Mouse (Mus musculus) embryonic facial prominence, embryonic 13.5 days (tissue): ENCODE measurements around the gene Mrpl51. TPM values are rescaled to one million over a fixed set of nuclear protein-coding genes. Genes with fewer than 3 reads are reported as not detected.

Experiments
- ATAC-seq: fragments of 200-750 bp; cut with Nextera tagmentation; 2 replicates; pipeline ENCODE4 v1.8.0; 2017; ENCODE audit warnings: low read depth; ENCODE audit not compliant: insufficient number of reproducible peaks, insufficient read depth, low FRiP score, low TSS enrichment
- H3K27ac ChIP-seq: fragments of 300-500 bp; sonication (generic); 2 replicates; pipeline ENCODE4 v1.5.1; 2015; ENCODE audit warnings: moderate library complexity, mild to moderate bottlenecking, inconsistent platforms
- H3K27me3 ChIP-seq: fragments of 300-500 bp; sonication (generic); 2 replicates; pipeline ENCODE4 v1.6.1; 2015; ENCODE audit warnings: mild to moderate bottlenecking, inconsistent platforms
- H3K36me3 ChIP-seq: fragments of 300-500 bp; sonication (generic); 2 replicates; pipeline ENCODE4 v1.6.1; 2015; ENCODE audit warnings: mild to moderate bottlenecking, inconsistent platforms
- H3K4me1 ChIP-seq: fragments of 300-500 bp; sonication (generic); 2 replicates; pipeline ENCODE4 v1.6.1; 2015; ENCODE audit warnings: inconsistent platforms
- H3K4me2 ChIP-seq: fragments of 300-500 bp; sonication (generic); 2 replicates; pipeline ENCODE4 v1.6.1; 2015; ENCODE audit warnings: moderate library complexity, mild to moderate bottlenecking, inconsistent platforms
- H3K4me3 ChIP-seq: fragments of 300-500 bp; sonication (generic); 2 replicates; pipeline ENCODE4 v1.5.1; 2015; ENCODE audit warnings: mild to moderate bottlenecking, inconsistent platforms
- H3K9ac ChIP-seq: fragments of 300-500 bp; sonication (generic); 2 replicates; pipeline ENCODE4 v1.6.1; 2015; ENCODE audit warnings: mild to moderate bottlenecking, inconsistent platforms
- H3K9me3 ChIP-seq: fragments of 300-500 bp; sonication (generic); 2 replicates; pipeline ENCODE4 v1.6.1; 2016; ENCODE audit warnings: inconsistent platforms
- WGBS: fragments of 180-500 bp; shearing (Covaris S2); methylation state at CpG from one replicate; pipeline ENCODE4 v1.1.7; 2015; ENCODE audit warnings: mixed read lengths; 5-methylcytosine and 5-hydroxymethylcytosine counted together
- polyA plus RNA-seq: library from polyadenylated mRNA; unstranded; fragments of >200 nt; fragmentation: Nextera tagmentation; extraction: Ambion mirVana; gene quantifications from 2 replicates; pipeline ENCODE4 v1.2.1, GENCODE M21; 2015

Gene Mrpl51
- polyA plus RNA-seq, 1 experiment from 2014 or later = 218 TPM

GRCm38 (mm10) chr6:125170194-125170593, 21.4 kb upstream of the Mrpl51 start:
- H3K4me2 ChIP-seq = no peak overlapping the region

GRCm38 (mm10) chr6:125172474-125172873, 19.1 kb upstream of the Mrpl51 start:
- no peak for ATAC-seq
- Histone ChIP-seq H3K9ac (no peak overlapping the region), H3K4me3 (no peak overlapping the region), H3K27me3 (no peaks in the 10 kb centered on the region), H3K4me1 (peaks cover 7% of the 10 kb centered on the region), H3K9me3 (no peaks in the 10 kb centered on the region), H3K36me3 (peaks cover 100% of the 10 kb centered on the region), H3K4me2 (no peak overlapping the region), H3K27ac (no peak overlapping the region)
- 94% methylated on average over 2 of the region's 2 CpGs for WGBS

More at GRCm38 (mm10) chr6:125170194-125170593, 21.4 kb upstream of the Mrpl51 start:
- Histone ChIP-seq H3K4me3 (no peak overlapping the region), H3K9me3 (no peaks in the 10 kb centered on the region), H3K27me3 (no peaks in the 10 kb centered on the region), H3K9ac (no peak overlapping the region), H3K36me3 (peaks cover 81% of the 10 kb centered on the region), H3K4me1 (peaks cover 22% of the 10 kb centered on the region), H3K27ac (no peak overlapping the region)
- ATAC-seq = no peak
- 88% methylated on average over 6 of the region's 6 CpGs for WGBS

GRCm38 (mm10) chr6:125173256-125173655, 18.3 kb upstream of the Mrpl51 start:
- WGBS = 93% methylated on average over 7 of the region's 7 CpGs
- no peak for ATAC-seq
- H3K36me3 ChIP-seq = peaks cover 100% of the 10 kb centered on the region

GRCm38 (mm10) chr6:125175469-125175868, 16.1 kb upstream of the Mrpl51 start:
- Histone ChIP-seq H3K27me3 (no peaks in the 10 kb centered on the region), H3K4me2 (no peak overlapping the region), H3K9me3 (no peaks in the 10 kb centered on the region), H3K4me3 (no peak overlapping the region), H3K36me3 (peaks cover 99% of the 10 kb centered on the region), H3K27ac (no peak overlapping the region), H3K4me1 (no peaks in the 10 kb centered on the region), H3K9ac (no peak overlapping the region)
- WGBS = 93% methylated on average over 5 of the region's 5 CpGs
- ATAC-seq = no peak

More at GRCm38 (mm10) chr6:125173256-125173655, 18.3 kb upstream of the Mrpl51 start:
- H3K27ac ChIP-seq = no peak overlapping the region
- no peaks in the 10 kb centered on the region for H3K4me1 ChIP-seq
- no peaks in the 10 kb centered on the region for H3K27me3 ChIP-seq
- H3K9me3 ChIP-seq = no peaks in the 10 kb centered on the region
- H3K4me3 ChIP-seq = no peak overlapping the region
- no peak overlapping the region for H3K9ac ChIP-seq
- H3K4me2 ChIP-seq = no peak overlapping the region

GRCm38 (mm10) chr6:125179601-125180000, 12.0 kb upstream of the Mrpl51 start:
- H3K9me3 ChIP-seq = no peaks in the 10 kb centered on the region
- H3K9ac ChIP-seq = no peak overlapping the region
- 90% methylated on average over 7 of the region's 7 CpGs for WGBS
- H3K27ac ChIP-seq = no peak overlapping the region
- no peaks in the 10 kb centered on the region for H3K4me1 ChIP-seq
- no peak for ATAC-seq
- H3K4me3 ChIP-seq = no peak overlapping the region
- H3K27me3 ChIP-seq = no peaks in the 10 kb centered on the region
- no peak overlapping the region for H3K4me2 ChIP-seq
- H3K36me3 ChIP-seq = peaks cover 97% of the 10 kb centered on the region

GRCm38 (mm10) chr6:125182133-125182532, 9.5 kb upstream of the Mrpl51 start:
- Histone ChIP-seq H3K4me2 (no peak overlapping the region), H3K27ac (no peak overlapping the region)

GRCm38 (mm10) chr6:125186203-125186602, 5.4 kb upstream of the Mrpl51 start:
- Histone ChIP-seq H3K4me2 (no peak overlapping the region), H3K4me3 (no peak overlapping the region), H3K27me3 (no peaks in the 10 kb centered on the region), H3K9ac (no peak overlapping the region), H3K9me3 (no peaks in the 10 kb centered on the region), H3K36me3 (peaks cover 82% of the 10 kb centered on the region), H3K4me1 (peaks cover 9% of the 10 kb centered on the region), H3K27ac (no peak overlapping the region)
- ATAC-seq = no peak
- WGBS = 96% methylated on average over 10 of the region's 10 CpGs

More at GRCm38 (mm10) chr6:125182133-125182532, 9.5 kb upstream of the Mrpl51 start:
- no peak for ATAC-seq
- Histone ChIP-seq H3K4me1 (no peaks in the 10 kb centered on the region), H3K9ac (no peak overlapping the region), H3K36me3 (peaks cover 97% of the 10 kb centered on the region), H3K27me3 (no peaks in the 10 kb centered on the region), H3K4me3 (no peak overlapping the region), H3K9me3 (no peaks in the 10 kb centered on the region)
- WGBS = 86% methylated on average over 5 of the region's 5 CpGs

- peaks cover 21% of the 10 kb centered on the region for H3K4me1 ChIP-seq
- H3K27ac ChIP-seq = peak overlapping the region; percentile 100
- no peak for ATAC-seq
- no peaks in the 10 kb centered on the region for H3K27me3 ChIP-seq
- H3K36me3 ChIP-seq = peaks cover 63% of the 10 kb centered on the region
- peak overlapping the region; percentile 60 for H3K4me3 ChIP-seq
- H3K9me3 ChIP-seq = no peaks in the 10 kb centered on the region
- H3K4me2 ChIP-seq = peak overlapping the region; percentile 84
- H3K9ac ChIP-seq = peak overlapping the region; percentile 86
These were observed 785 bp upstream of the Mrpl51 start for GRCm38 (mm10) chr6:125190816-125191215.

- peak overlapping the region; percentile 86 for H3K9ac ChIP-seq
- peak overlapping the region; percentile 84 for H3K4me2 ChIP-seq
- H3K27me3 ChIP-seq = no peaks in the 10 kb centered on the region
- WGBS = under 1% methylated on average over 34 of the region's 34 CpGs
- peak overlapping the region; percentile 60 for H3K4me3 ChIP-seq
- H3K27ac ChIP-seq = peak overlapping the region; percentile 100
- H3K4me1 ChIP-seq = peaks cover 21% of the 10 kb centered on the region
- no peaks in the 10 kb centered on the region for H3K9me3 ChIP-seq
- H3K36me3 ChIP-seq = peaks cover 49% of the 10 kb centered on the region
- ATAC-seq = peak; percentile 89
These were observed 564 bp downstream of the Mrpl51 start for GRCm38 (mm10) chr6:125192016-125192714.

GRCm38 (mm10) chr6:125192841-125193240, 1.2 kb downstream of the Mrpl51 start:
- Histone ChIP-seq H3K9ac (peak overlapping the region; percentile 86), H3K4me3 (peak overlapping the region; percentile 60), H3K9me3 (no peaks in the 10 kb centered on the region), H3K36me3 (peaks cover 43% of the 10 kb centered on the region), H3K27ac (peak overlapping the region; percentile 100; the same call in 1 of the 2 replicates), H3K4me2 (peak overlapping the region; percentile 84), H3K4me1 (peaks cover 21% of the 10 kb centered on the region), H3K27me3 (no peaks in the 10 kb centered on the region)
- ATAC-seq = no peak
- 40% methylated on average over 5 of the region's 5 CpGs for WGBS

GRCm38 (mm10) chr6:125193390-125193789, 1.8 kb downstream of the Mrpl51 start:
- WGBS = 52% methylated on average over 7 of the region's 7 CpGs
- 0 out of 2 replicates have a peak overlapping the region, but pooled peaks have one; percentile 60 for H3K4me3 ChIP-seq
- H3K9ac ChIP-seq = no peak overlapping the region
- peaks cover 37% of the 10 kb centered on the region for H3K36me3 ChIP-seq
- ATAC-seq = no peak
- no peaks in the 10 kb centered on the region for H3K27me3 ChIP-seq
- peak overlapping the region; percentile 84; the same call in 1 of the 2 replicates for H3K4me2 ChIP-seq
- peaks cover 21% of the 10 kb centered on the region for H3K4me1 ChIP-seq
- H3K27ac ChIP-seq = no peak overlapping the region
- H3K9me3 ChIP-seq = no peaks in the 10 kb centered on the region

GRCm38 (mm10) chr6:125195541-125196075, 4.0 kb downstream of the Mrpl51 start:
- Histone ChIP-seq H3K9me3 (no peaks in the 10 kb centered on the region), H3K4me1 (peaks cover 11% of the 10 kb centered on the region), H3K4me3 (no peak overlapping the region), H3K4me2 (no peak overlapping the region), H3K9ac (no peak overlapping the region), H3K27ac (0 out of 2 replicates have a peak overlapping the region, but pooled peaks have one; percentile 23), H3K36me3 (peaks cover 25% of the 10 kb centered on the region), H3K27me3 (no peaks in the 10 kb centered on the region)
- WGBS = 38% methylated on average over 1 of the region's 1 CpGs
- no peak for ATAC-seq
